Mouse (Mus musculus) CH12.LX (cell line): Measurements from ENCODE around the gene Lrrc55. TPM values are rescaled to one million over a fixed set of nuclear protein-coding genes. Genes with fewer than 3 reads are reported as not detected.

ENCODE experiments used
- DNase-seq: peaks from one replicate; pipeline ENCODE4 v3.0.0-alpha.2; 2013; ENCODE audit errors: extremely low read depth
- H3K27ac ChIP-seq: 2 replicates; pipeline ENCODE4 v1.5.1; 2012; ENCODE audit warnings: low read depth, mild to moderate bottlenecking, control low read depth, moderate library complexity; ENCODE audit not compliant: insufficient read depth
- H3K27me3 ChIP-seq: replicated peaks from 2 replicates; pipeline ENCODE3; 2012; ENCODE audit warnings: inconsistent platforms
- H3K36me3 ChIP-seq, 2 experiments: replicated peaks in 1 of 2; 2 replicates each; pipeline versions ENCODE3 to v1.6.1; 2012; ENCODE audit warnings: inconsistent platforms in 1 of 2, low read length in 1 of 2, mild to moderate bottlenecking in 1 of 2, mixed read lengths in 1 of 2, moderate library complexity in 1 of 2; ENCODE audit not compliant: control insufficient read depth in 1 of 2, insufficient read depth in 1 of 2
- H3K4me1 ChIP-seq, 2 experiments: 2 replicates each; pipeline ENCODE4 v1.6.1; 2012; ENCODE audit warnings: inconsistent platforms in 1 of 2, moderate library complexity in 1 of 2; ENCODE audit not compliant: insufficient read depth in 2 of 2, control insufficient read depth in 1 of 2
- H3K4me2 ChIP-seq: 2 replicates; pipeline ENCODE4 v1.6.1; 2012; ENCODE audit warnings: low read depth, mild to moderate bottlenecking, control low read depth; ENCODE audit not compliant: poor library complexity, insufficient read depth, severe bottlenecking
- H3K4me3 ChIP-seq, 3 experiments: fragments of 150-350 bp in 1 of 3; sonication (generic) in 1 of 3; replicated peaks in 1 of 3; 2 replicates each; pipeline versions ENCODE3 to v1.5.1; 2011 to 2012; ENCODE audit warnings: low read depth in 2 of 3, low read length in 2 of 3, mild to moderate bottlenecking in 2 of 3, moderate library complexity in 2 of 3, control low read depth in 1 of 3, improper control_type of control experiment in 1 of 3, inconsistent platforms in 1 of 3, mixed read lengths in 1 of 3; ENCODE audit not compliant: poor library complexity in 1 of 3
- H3K79me2 ChIP-seq: replicated peaks from 2 replicates; pipeline ENCODE4 v1.6.1; 2012; ENCODE audit warnings: mild to moderate bottlenecking, moderate library complexity; ENCODE audit not compliant: control insufficient read depth, poor library complexity, insufficient read depth, severe bottlenecking; ENCODE audit errors: extremely low read depth
- H3K9ac ChIP-seq: 2 replicates; pipeline ENCODE4 v1.6.1; 2012; ENCODE audit warnings: low read depth, mild to moderate bottlenecking, control low read depth, moderate library complexity; ENCODE audit not compliant: insufficient read depth
- H3K9me3 ChIP-seq: replicated peaks from 2 replicates; pipeline ENCODE3; 2012; ENCODE audit warnings: low read length, inconsistent platforms, mixed read lengths
- BHLHE40 ChIP-seq: IDR thresholded peaks from 2 replicates; pipeline ENCODE4 v1.6.1; 2011; ENCODE audit warnings: mild to moderate bottlenecking, low read depth, low read length, improper control_type of control experiment
- CHD1 ChIP-seq: IDR thresholded peaks from 2 replicates; pipeline ENCODE4 v1.6.1; 2012; ENCODE audit warnings: low read depth, low read length, improper control_type of control experiment, inconsistent platforms
- CHD2 ChIP-seq: IDR thresholded peaks from 2 replicates; pipeline ENCODE4 v1.6.1; 2011; ENCODE audit warnings: low read length, improper control_type of control experiment
- CTCF ChIP-seq, 2 experiments: IDR thresholded peaks in 1 of 2; conservative IDR thresholded peaks in 1 of 2; 2 replicates each; pipeline ENCODE4 v1.5.1; 2011 to 2012; ENCODE audit warnings: low read depth in 2 of 2, low read length in 2 of 2, improper control_type of control experiment in 1 of 2, inconsistent platforms in 1 of 2, mild to moderate bottlenecking in 1 of 2, moderate library complexity in 1 of 2
- ETS1 ChIP-seq: conservative IDR thresholded peaks from 2 replicates; pipeline ENCODE4 v1.6.1; 2012; ENCODE audit warnings: low read depth, mild to moderate bottlenecking, inconsistent platforms, low read length, improper control_type of control experiment, moderate library complexity
- HCFC1 ChIP-seq: IDR thresholded peaks from 2 replicates; pipeline ENCODE4 v1.6.1; 2012; ENCODE audit warnings: low read depth, mild to moderate bottlenecking, inconsistent platforms, low read length, improper control_type of control experiment
- IRF4 ChIP-seq: IDR thresholded peaks from 2 replicates; pipeline ENCODE4 v1.6.1; 2014; ENCODE audit warnings: low read depth, mild to moderate bottlenecking, inconsistent platforms, low read length, improper control_type of control experiment
- JUND ChIP-seq: conservative IDR thresholded peaks from 2 replicates; pipeline ENCODE4 v1.6.1; 2011; ENCODE audit warnings: low read depth, low read length, improper control_type of control experiment
- MAFK ChIP-seq: IDR thresholded peaks from 2 replicates; pipeline ENCODE4 v1.6.1; 2011; ENCODE audit warnings: low read length, improper control_type of control experiment; ENCODE audit not compliant: insufficient replicate concordance
- MAX ChIP-seq: IDR thresholded peaks from 2 replicates; pipeline ENCODE4 v1.6.1; 2011; ENCODE audit warnings: low read length, improper control_type of control experiment
- MAZ ChIP-seq: IDR thresholded peaks from 2 replicates; pipeline ENCODE4 v1.6.1; 2012; ENCODE audit warnings: low read depth, mild to moderate bottlenecking, inconsistent platforms, low read length, improper control_type of control experiment, moderate library complexity
- MEF2A ChIP-seq: IDR thresholded peaks from 2 replicates; pipeline ENCODE4 v1.6.1; 2014; ENCODE audit warnings: low read depth, mild to moderate bottlenecking, inconsistent platforms, low read length, improper control_type of control experiment, borderline replicate concordance
- MXI1 ChIP-seq: IDR thresholded peaks from 2 replicates; pipeline ENCODE4 v1.6.1; 2011; ENCODE audit warnings: mild to moderate bottlenecking, low read depth, low read length, improper control_type of control experiment
- PAX5 ChIP-seq: IDR thresholded peaks from 2 replicates; pipeline ENCODE4 v1.6.1; 2012; ENCODE audit warnings: low read length, inconsistent platforms, mixed read lengths
- POLR2A ChIP-seq: IDR thresholded peaks from 2 replicates; pipeline ENCODE4 v1.6.1; 2011; ENCODE audit warnings: low read depth, mild to moderate bottlenecking, improper control_type of control experiment, low read length
- POLR2AphosphoS2 ChIP-seq: IDR thresholded peaks from 2 replicates; pipeline ENCODE4 v1.6.1; 2011; ENCODE audit warnings: low read depth, low read length, improper control_type of control experiment
- RAD21 ChIP-seq: IDR thresholded peaks from 2 replicates; pipeline ENCODE4 v1.6.1; 2011; ENCODE audit warnings: low read depth, mild to moderate bottlenecking, low read length, improper control_type of control experiment, moderate library complexity
- RCOR1 ChIP-seq: conservative IDR thresholded peaks from 2 replicates; pipeline ENCODE4 v1.6.1; 2012; ENCODE audit warnings: low read depth, mild to moderate bottlenecking, inconsistent platforms, low read length, improper control_type of control experiment
- SIN3A ChIP-seq: IDR thresholded peaks from 2 replicates; pipeline ENCODE4 v1.6.1; 2012; ENCODE audit warnings: low read length, improper control_type of control experiment, inconsistent platforms
- TBP ChIP-seq: conservative IDR thresholded peaks from 2 replicates; pipeline ENCODE4 v1.6.1; 2011; ENCODE audit warnings: low read depth, low read length, improper control_type of control experiment
- UBTF ChIP-seq: IDR thresholded peaks from 2 replicates; pipeline ENCODE4 v1.6.1; 2012; ENCODE audit warnings: low read depth, mild to moderate bottlenecking, inconsistent platforms, low read length, improper control_type of control experiment, moderate library complexity
- USF2 ChIP-seq: conservative IDR thresholded peaks from 2 replicates; pipeline ENCODE4 v1.6.1; 2011; ENCODE audit warnings: low read depth, low read length, improper control_type of control experiment
- ZKSCAN1 ChIP-seq: IDR thresholded peaks from 2 replicates; pipeline ENCODE4 v1.6.1; 2012; ENCODE audit warnings: low read depth, inconsistent platforms, low read length, improper control_type of control experiment, borderline replicate concordance
- ZMIZ1 ChIP-seq: IDR thresholded peaks from 2 replicates; pipeline ENCODE4 v1.6.1; 2012; ENCODE audit warnings: low read depth, mild to moderate bottlenecking, inconsistent platforms, low read length, improper control_type of control experiment
- ZNF384 ChIP-seq: IDR thresholded peaks from 2 replicates; pipeline ENCODE4 v1.6.1; 2012; ENCODE audit warnings: low read depth, low read length, improper control_type of control experiment, inconsistent platforms
- dilution Hi-C: fragments of 300-500 bp; cut with MboI; formaldehyde crosslinking; loops from 2 replicates; pipeline ENCODE4 v1.14.3; 2020; ENCODE audit warnings: low sequenced_read_pairs; ENCODE audit not compliant: extremely low pct_unique_long_range_greater_than_20kb, extremely low pct_ligation_motif_present
- in situ Hi-C: fragments of 300-500 bp; cut with MboI; formaldehyde crosslinking; loops from 3 replicates; pipeline ENCODE4 v1.14.3; 2019; ENCODE audit warnings: low sequenced_read_pairs, low pct_ligation_motif_present, low pct_unique_long_range_greater_than_20kb, mixed read lengths
- polyA plus RNA-seq: library from polyadenylated mRNA; unstranded; fragments of >175 nt; gene quantifications from 2 replicates; pipeline ENCODE4 v1.2.1, GENCODE M21; 2012; ENCODE audit warnings: low read depth; ENCODE audit not compliant: insufficient read length
- total RNA-seq, 2 experiments: library from RNA; depleted of rRNA; stranded (reverse); fragments of 300-350 nt in 1 of 2; fragments of >200 nt in 1 of 2; gene quantifications; 2 replicates each; pipeline ENCODE4 v1.2.3; 2012 to 2014

Gene Lrrc55
- total and polyA plus RNA-seq, 3 experiments: not detected

GRCm38 (mm10) chr2:85137601-85138140 lies 59.3 kb downstream of the Lrrc55 start:
- TF ChIP-seq CTCF (conservative IDR thresholded peaks at IDR 0.05 in 1 of 2, IDR thresholded peaks at IDR 0.05 in 1 of 2; ENCODE audit: low read depth in 2 of 2, low read length in 2 of 2) (no peak), BHLHE40 (no peak), CHD2 (no peak), MEF2A (no peak), TBP (no peak), MAX (no peak), MAFK (no peak), UBTF (no peak), RAD21 (no peak), SIN3A (no peak), ZNF384 (no peak), POLR2A (no peak), USF2 (no peak), IRF4 (no peak), MXI1 (no peak), JUND (no peak), ZMIZ1 (no peak), POLR2AphosphoS2 (no peak), MAZ (no peak)
- H3K9ac ChIP-seq: no peak overlapping the region
- H3K27me3 ChIP-seq: peaks cover 74% of the 10 kb centered on the region
- dilution Hi-C loops (no loop called here), in situ Hi-C loops (no loop called here)
- H3K36me3 ChIP-seq: no peaks in the 10 kb centered on the region
- no peaks in the 10 kb centered on the region for H3K4me1 ChIP-seq
- H3K9me3 ChIP-seq: no peaks in the 10 kb centered on the region
- H3K79me2 ChIP-seq: no peaks in the 10 kb centered on the region
- no peak overlapping the region for H3K27ac ChIP-seq
- H3K4me2 ChIP-seq: no peak overlapping the region
- no peak for DNase-seq
- H3K4me3 ChIP-seq: no peak overlapping the region

GRCm38 (mm10) chr2:85136831-85137520 lies 60.0 kb downstream of the Lrrc55 start:
- H3K27me3 ChIP-seq: peaks cover 80% of the 10 kb centered on the region
- H3K27ac ChIP-seq: no peak overlapping the region
- in situ Hi-C loops: no loop called here
- no peaks in the 10 kb centered on the region for H3K79me2 ChIP-seq
- no peak for TF ChIP-seq SIN3A
- no peak for TF ChIP-seq PAX5
- TF ChIP-seq CHD1: no peak
- no peak for TF ChIP-seq RCOR1
- TF ChIP-seq ZKSCAN1: no peak
- TF ChIP-seq RAD21: no peak
- no peak for TF ChIP-seq JUND
- no peak for TF ChIP-seq ETS1
- no peak for TF ChIP-seq HCFC1
- TF ChIP-seq ZNF384: no peak
- TF ChIP-seq, all 38 proteins: peak for 0
- Histone ChIP-seq H3K9ac (no peak overlapping the region), H3K9me3 (no peaks in the 10 kb centered on the region), H3K36me3 (no peaks in the 10 kb centered on the region), H3K4me2 (no peak overlapping the region), H3K4me3 (no peak overlapping the region), H3K4me1 (no peaks in the 10 kb centered on the region)
- no peak for DNase-seq
- dilution Hi-C loops: no loop called here
